Mouse (Mus musculus) hindlimb bud, embryonic 11.5 days (tissue): Measurements from ENCODE around the gene Olfr97.

ENCODE experiments used
- DNase-seq: peaks from one replicate; pipeline ENCODE4 v3.0.0-alpha.2; 2012; ENCODE audit warnings: low read depth, low spot score; ENCODE audit errors: extremely low spot score

The Olfr97 gene

GRCm38 (mm10) chr17:37196845-37197724 lies 40.0 kb downstream of the Olfr97 start:
- DNase-seq, result no peak

GRCm38 (mm10) chr17:37194782-37195181 lies 42.3 kb downstream of the Olfr97 start:
- no peak for DNase-seq

DNA sequence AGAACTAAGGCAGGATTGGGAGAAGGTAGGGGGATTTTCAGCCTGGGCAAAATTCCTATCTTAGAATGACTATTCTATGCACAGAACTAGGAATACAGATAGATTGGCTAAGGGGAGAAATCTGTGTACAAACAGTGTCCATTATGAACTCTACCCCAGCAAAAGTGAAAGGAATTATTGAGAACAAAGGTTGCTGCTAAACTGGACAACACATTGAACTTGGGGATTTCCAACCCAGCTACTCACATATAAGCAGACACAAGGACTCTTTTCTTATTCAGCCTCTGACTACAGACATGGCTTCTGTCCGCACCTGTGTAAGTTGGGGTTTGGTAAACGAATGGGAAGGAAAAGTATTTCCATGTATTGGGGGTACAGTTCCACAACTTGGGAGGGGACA lies 43.5 kb downstream of the Olfr97 start, which contains the start of gene Ubd:
Gene Ubd, plus strand, starts transcription at position 237 of the 400 bp plus-strand sequence.
- DNase-seq, result no peak

GRCm38 (mm10) chr17:37193032-37193431 lies 44.1 kb downstream of the Olfr97 start:
- no peak for DNase-seq

- peak; percentile 39 for DNase-seq
Measured at GRCm38 (mm10) chr17:37190711-37191110, 46.4 kb downstream of the Olfr97 start.

GRCm38 (mm10) chr17:37185474-37185873 lies 51.7 kb downstream of the Olfr97 start:
- DNase-seq, result no peak
